Mouse (Mus musculus) myocyte (in vitro differentiated cells): Measurements from ENCODE around the gene Zfp58.

Experiments used
- MYOG ChIP-seq, 3 experiments: IDR thresholded peaks; one replicate each; pipeline ENCODE4 v1.6.1; 2011; ENCODE audit warnings: control low read depth in 2 of 3, low read depth in 2 of 3, mild to moderate bottlenecking in 2 of 3; ENCODE audit not compliant: insufficient read length in 2 of 3, control insufficient read depth in 1 of 3, insufficient read depth in 1 of 3
- POLR2A ChIP-seq: IDR thresholded peaks from one replicate; pipeline ENCODE4 v1.6.1; 2011; ENCODE audit warnings: low read depth, mild to moderate bottlenecking, control low read depth, moderate library complexity; ENCODE audit not compliant: insufficient read length
- TCF12 ChIP-seq: IDR thresholded peaks from one replicate; pipeline ENCODE4 v1.6.1; 2011; ENCODE audit warnings: mild to moderate bottlenecking, control low read depth; ENCODE audit not compliant: poor library complexity, insufficient read depth, severe bottlenecking

- TF ChIP-seq POLR2A (no peak), MYOG (IDR thresholded peaks at IDR 0.05; ENCODE audit: control insufficient read depth in 1 of 3, insufficient read depth in 1 of 3, insufficient read length in 2 of 3, low read depth in 2 of 3) (no peak), TCF12 (no peak)
Measured at GRCm38 (mm10) chr13:67495631-67496030, 4.7 kb downstream of the Zfp58 start.
